10 mouse cellular contexts compared by ENCODE assay signal in genomic region chr11:71032070-71032469, GRCm38 (mm10). TPM values are rescaled to one million over a fixed set of nuclear protein-coding genes. Genes with fewer than 3 reads are reported as not detected.
DNase-seq lines count a peak whose midpoint lies in the region; ATAC-seq lines count a peak whose summit lies in the region.
"Had no signal": no experiment of that assay in that cellular context is flagged by ENCODE, and none has a peak within 500 bp of the region (broad histone marks: within the 10 kb centered on the region; RNA-seq: fewer than 3 reads in every experiment).

No protein-coding gene starts in this region.

- WGBS in heart, embryonic 10.5 days, result 74% methylated on average over 7 of the region's 7 CpGs
- 78% methylated on average over 7 of the region's 7 CpGs for WGBS in neural tube, embryonic 11.5 days
- WGBS in liver, embryonic 13.5 days (ENCODE audit: insufficient replicate concordance), result 45% methylated on average over 7 of the region's 7 CpGs

- peaks cover 21% of the 10 kb centered on the region for H3K4me1 ChIP-seq in heart, embryonic 10.5 days
- H3K4me1 ChIP-seq in neural tube, embryonic 11.5 days (ENCODE audit: control insufficient read depth, insufficient read depth, low read length), result 0 out of 2 replicates have a peak, but pooled peaks cover 6% of the 10 kb centered on the region
- peaks cover 11% of the 10 kb centered on the region for H3K4me1 ChIP-seq in liver, embryonic 13.5 days (replicated peaks)

- no peaks in the 10 kb centered on the region for H3K9me3 ChIP-seq in heart, embryonic 10.5 days
- no peaks in the 10 kb centered on the region for H3K9me3 ChIP-seq in neural tube, embryonic 11.5 days (ENCODE audit: control insufficient read depth, low read length)
- H3K9me3 ChIP-seq in liver, embryonic 13.5 days (replicated peaks), result no peaks in the 10 kb centered on the region

- peak overlapping the region; percentile 81; the same call in 1 of the 2 replicates for H3K27ac ChIP-seq in heart, embryonic 10.5 days
- peak overlapping the region; percentile 72; the same call in 1 of the 2 replicates for H3K27ac ChIP-seq in neural tube, embryonic 11.5 days (ENCODE audit: low read depth, low read length)
- no peak overlapping the region for H3K27ac ChIP-seq in liver, embryonic 13.5 days

- intact Hi-C loops in heart, postnatal 10 days (cut with DNase I), result no loop called here

- H3K4me2 ChIP-seq in neural tube, embryonic 11.5 days (ENCODE audit: low read depth), result peak overlapping the region; percentile 57
- no peak overlapping the region for H3K4me2 ChIP-seq in liver, embryonic 13.5 days

- peak overlapping the region; percentile 72 for H3K9ac ChIP-seq in neural tube, embryonic 11.5 days (ENCODE audit: low read length)
- no peak overlapping the region for H3K9ac ChIP-seq in liver, embryonic 13.5 days

- no peaks in the 10 kb centered on the region for H3K27me3 ChIP-seq in heart, embryonic 10.5 days (ENCODE audit: insufficient read depth, poor library complexity, severe bottlenecking)
- H3K27me3 ChIP-seq in neural tube, embryonic 11.5 days (ENCODE audit: control insufficient read depth, insufficient read depth, low read length), result no peaks in the 10 kb centered on the region
- H3K27me3 ChIP-seq in liver, embryonic 13.5 days, result peaks cover 26% of the 10 kb centered on the region

- DNase-seq in heart, embryonic 10.5 days (ENCODE audit: low spot score), result no peak
- DNase-seq in heart, postnatal 10 days, result no peak
- DNase-seq in neural tube, embryonic 11.5 days (ENCODE audit: low spot score), result no peak
- no peak for DNase-seq in neural tube, embryonic 10.5 days (ENCODE audit: extremely low spot score, low spot score)
- no peak for DNase-seq in liver, embryonic 13.5 days
- no peak for DNase-seq in adrenal gland, adult 2 months
- DNase-seq in layer of hippocampus, postnatal 10 days (ENCODE audit: low spot score in 2 of 2), result no peak
- DNase-seq in adrenal gland, postnatal 4 days (ENCODE audit: low spot score in 2 of 2), result no peak
- DNase-seq: gastrocnemius, postnatal 25 days; thymus, adult 2 months had no signal

- peaks cover 13% of the 10 kb centered on the region for H3K36me3 ChIP-seq in heart, embryonic 10.5 days
- peaks cover 2% of the 10 kb centered on the region; the same call in 1 of the 2 replicates for H3K36me3 ChIP-seq in neural tube, embryonic 11.5 days (ENCODE audit: control insufficient read depth, insufficient read depth, low read length)
- peaks cover 21% of the 10 kb centered on the region for H3K36me3 ChIP-seq in liver, embryonic 13.5 days

- H3K4me3 ChIP-seq in heart, embryonic 10.5 days, result peak overlapping the region; percentile 71
- H3K4me3 ChIP-seq in neural tube, embryonic 11.5 days (ENCODE audit: low read depth, low read length), result peak overlapping the region; percentile 57
- H3K4me3 ChIP-seq in liver, embryonic 13.5 days (replicated peaks), result peak overlapping the region; percentile 45

- ATAC-seq in neural tube, embryonic 11.5 days (ENCODE audit: insufficient read depth, low FRiP score, low TSS enrichment), result no peak
- ATAC-seq in liver, embryonic 13.5 days (ENCODE audit: low read depth), result no peak

RNA-seq across cellular contexts. Expression of gene 6330403K07Rik, which starts 1.2 kb away (rescaled TPM):
- 30.8 and 73.4 TPM in 2 replicates for polyA plus RNA-seq in heart, embryonic 10.5 days (2016; fragmentation: Nextera tagmentation; extraction: Ambion mirVana)
- total RNA-seq in heart, postnatal 10 days (2021), result 1 to 10 TPM; 1.7 to 2.0 TPM
- polyA plus RNA-seq in neural tube, embryonic 11.5 days (2014; fragmentation: Nextera tagmentation; extraction: Ambion mirVana), result 101 and 105 TPM in 2 replicates
- 5.0 and 6.3 TPM in 2 replicates for polyA plus RNA-seq in liver, embryonic 13.5 days (2015; fragmentation: Nextera tagmentation; extraction: Ambion mirVana)
- total RNA-seq in adrenal gland, adult 2 months (2021), result 10 to 100 TPM in 1 of 2 experiments, 1 to 10 TPM in 1; 7.8 to 13.8 TPM
- polyA plus RNA-seq in adrenal gland, adult 2 months (2012; rRNA removed), result 7.4 and 9.2 TPM in 2 replicates
- 100 to 1,000 TPM; 169 to 174 TPM for total RNA-seq in layer of hippocampus, postnatal 10 days (2021)
- total RNA-seq in adrenal gland, postnatal 4 days (2021), result 10 to 100 TPM; 24.6 to 28.5 TPM
- total RNA-seq: gastrocnemius, postnatal 25 days had no signal

RNA-seq across cellular contexts. Expression of gene Derl2, which starts 12.4 kb away (rescaled TPM):
- 35.1 and 41.1 TPM in 2 replicates for polyA plus RNA-seq in heart, embryonic 10.5 days (2016; fragmentation: Nextera tagmentation; extraction: Ambion mirVana)
- total RNA-seq in heart, postnatal 10 days (2021), result 10 to 100 TPM; 21.4 to 29.0 TPM
- polyA plus RNA-seq in neural tube, embryonic 11.5 days (2014; fragmentation: Nextera tagmentation; extraction: Ambion mirVana), result 37.8 and 42.3 TPM in 2 replicates
- polyA plus RNA-seq in liver, embryonic 13.5 days (2015; fragmentation: Nextera tagmentation; extraction: Ambion mirVana), result 36.8 and 50.0 TPM in 2 replicates
- total RNA-seq in adrenal gland, adult 2 months (2021), result 10 to 100 TPM; 81.4 to 86.1 TPM
- 8.4 and 9.1 TPM in 2 replicates for polyA plus RNA-seq in adrenal gland, adult 2 months (2012; rRNA removed)
- total RNA-seq in layer of hippocampus, postnatal 10 days (2021), result 10 to 100 TPM; 20.8 to 23.0 TPM
- 10 to 100 TPM; 43.2 to 44.1 TPM for total RNA-seq in adrenal gland, postnatal 4 days (2021)

RNA-seq across cellular contexts. Expression of gene Mis12, which starts 12.7 kb away (rescaled TPM):
- polyA plus RNA-seq in heart, embryonic 10.5 days (2016; fragmentation: Nextera tagmentation; extraction: Ambion mirVana), result 32.9 and 45.5 TPM in 2 replicates
- total RNA-seq in heart, postnatal 10 days (2021), result 1 to 10 TPM; 9.0 to 9.5 TPM
- polyA plus RNA-seq in neural tube, embryonic 11.5 days (2014; fragmentation: Nextera tagmentation; extraction: Ambion mirVana), result 44.8 and 51.8 TPM in 2 replicates
- polyA plus RNA-seq in liver, embryonic 13.5 days (2015; fragmentation: Nextera tagmentation; extraction: Ambion mirVana), result 22.6 and 25.4 TPM in 2 replicates
- 10 to 100 TPM; 16.8 to 22.5 TPM for total RNA-seq in adrenal gland, adult 2 months (2021)
- polyA plus RNA-seq in adrenal gland, adult 2 months (2012; rRNA removed), result 0.71 and 1.2 TPM in 2 replicates
- total RNA-seq in layer of hippocampus, postnatal 10 days (2021), result 10 to 100 TPM; 10.1 to 13.5 TPM
- total RNA-seq in adrenal gland, postnatal 4 days (2021), result 10 to 100 TPM; 17.9 to 22.7 TPM

RNA-seq across cellular contexts. Expression of gene Dhx33, which starts 27.8 kb away (rescaled TPM):
- 21.0 and 23.3 TPM in 2 replicates for polyA plus RNA-seq in heart, embryonic 10.5 days (2016; fragmentation: Nextera tagmentation; extraction: Ambion mirVana)
- 10 to 100 TPM; 14.9 to 17.6 TPM for total RNA-seq in heart, postnatal 10 days (2021)
- 21.8 and 22.2 TPM in 2 replicates for polyA plus RNA-seq in neural tube, embryonic 11.5 days (2014; fragmentation: Nextera tagmentation; extraction: Ambion mirVana)
- 7.5 and 10.2 TPM in 2 replicates for polyA plus RNA-seq in liver, embryonic 13.5 days (2015; fragmentation: Nextera tagmentation; extraction: Ambion mirVana)
- 10 to 100 TPM; 20.4 to 35.6 TPM for total RNA-seq in adrenal gland, adult 2 months (2021)
- 28.0 and 46.2 TPM in 2 replicates for polyA plus RNA-seq in adrenal gland, adult 2 months (2012; rRNA removed)
- 10 to 100 TPM; 25.6 to 25.7 TPM for total RNA-seq in layer of hippocampus, postnatal 10 days (2021)
- total RNA-seq in adrenal gland, postnatal 4 days (2021), result 10 to 100 TPM; 32.4 to 32.6 TPM

RNA-seq across cellular contexts. Expression of gene C1qbp, which starts 49.2 kb away (rescaled TPM):
- polyA plus RNA-seq in heart, embryonic 10.5 days (2016; fragmentation: Nextera tagmentation; extraction: Ambion mirVana), result 359 and 388 TPM in 2 replicates
- total RNA-seq in heart, postnatal 10 days (2021), result 100 to 1,000 TPM; 208 to 214 TPM
- polyA plus RNA-seq in neural tube, embryonic 11.5 days (2014; fragmentation: Nextera tagmentation; extraction: Ambion mirVana), result 247 and 255 TPM in 2 replicates
- 321 and 342 TPM in 2 replicates for polyA plus RNA-seq in liver, embryonic 13.5 days (2015; fragmentation: Nextera tagmentation; extraction: Ambion mirVana)
- 100 to 1,000 TPM; 209 to 250 TPM for total RNA-seq in adrenal gland, adult 2 months (2021)
- polyA plus RNA-seq in adrenal gland, adult 2 months (2012; rRNA removed), result 901 and 1,116 TPM in 2 replicates
- total RNA-seq in layer of hippocampus, postnatal 10 days (2021), result 100 to 1,000 TPM; 107 to 119 TPM
- 100 to 1,000 TPM; 231 to 239 TPM for total RNA-seq in adrenal gland, postnatal 4 days (2021)

Comparison
In these comparisons a context has a peak if more than half of its experiments do, and no peak if none do; other contexts are left out.
1. RNA of gene 6330403K07Rik, which starts 1.2 kb away (total RNA-seq): 169 to 174 TPM in layer of hippocampus, postnatal 10 days; 24.6 to 28.5 TPM in adrenal gland, postnatal 4 days, 7.8 to 13.8 TPM in adrenal gland, adult 2 months and 1.7 to 2.0 TPM in heart, postnatal 10 days; every median in the first group is over 4 times any median in the second.
2. Peak in every context shown above with its lines, with median percentiles within 50 percentile points of each other: H3K4me3 ChIP-seq.